Mouse (Mus musculus): ENCODE measurements around the gene Erp27. TPM values are rescaled to one million over a fixed set of nuclear protein-coding genes. Genes with fewer than 3 reads are reported as not detected.
A peak's percentile ranks its signal among the peaks of the same experiment; 100 is the strongest.

Erp27 gene
- polyA plus RNA-seq, 1 experiment = 0.25 TPM

DNA sequence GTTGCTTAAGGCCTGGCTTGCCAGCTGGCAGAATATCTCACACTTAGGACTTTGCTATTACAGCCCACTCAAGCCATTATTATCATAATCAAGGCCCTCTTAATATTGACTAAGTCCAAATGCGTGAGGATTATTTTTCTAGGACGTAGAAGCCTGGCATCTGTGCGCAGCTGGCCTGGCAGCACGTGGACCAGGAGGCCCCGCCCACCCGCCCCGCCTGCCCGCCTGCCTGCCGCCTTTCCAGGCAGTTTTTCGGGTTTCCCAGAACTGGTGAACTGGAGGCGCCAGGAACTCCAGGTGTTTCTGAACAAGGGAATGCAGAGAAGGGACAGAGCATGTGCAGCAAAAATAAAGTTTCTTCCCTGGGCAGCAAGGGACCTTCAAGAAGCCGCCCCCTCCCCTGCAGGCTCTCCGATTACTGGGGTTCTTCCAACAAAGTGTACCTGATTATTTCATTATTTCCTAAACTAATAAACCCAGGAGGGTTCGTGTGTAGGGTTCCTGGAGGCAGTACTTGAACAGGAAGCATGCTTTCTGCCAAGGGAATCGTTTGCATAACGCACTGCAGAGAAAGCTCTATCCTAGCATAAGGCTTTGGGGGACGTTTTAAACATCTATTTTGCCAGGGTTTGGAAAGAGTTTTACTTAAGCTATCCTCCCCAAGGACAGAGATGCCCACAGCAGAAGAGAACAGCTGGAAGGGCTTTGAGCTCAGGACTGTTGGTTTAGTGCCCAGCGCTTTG lies 8.4 kb downstream of the Erp27 start:
- no peak overlapping the region for H3K27ac ChIP-seq (ENCODE audit: insufficient read depth, low read length)
- no peaks in the 10 kb centered on the region; the same call in 1 of the 2 replicates for H3K4me1 ChIP-seq (ENCODE audit: control insufficient read depth, insufficient read depth, low read length)
- TF ChIP-seq POLR2A (IDR thresholded peaks at IDR 0.05; ENCODE audit: extremely low read depth, insufficient read depth, low read length) (no peak), CTCF (IDR thresholded peaks at IDR 0.05; ENCODE audit: extremely low read depth, insufficient read depth, low read length) (no peak)
- H3K4me3 ChIP-seq (ENCODE audit: insufficient read depth, low read length) = no peak overlapping the region

DNA sequence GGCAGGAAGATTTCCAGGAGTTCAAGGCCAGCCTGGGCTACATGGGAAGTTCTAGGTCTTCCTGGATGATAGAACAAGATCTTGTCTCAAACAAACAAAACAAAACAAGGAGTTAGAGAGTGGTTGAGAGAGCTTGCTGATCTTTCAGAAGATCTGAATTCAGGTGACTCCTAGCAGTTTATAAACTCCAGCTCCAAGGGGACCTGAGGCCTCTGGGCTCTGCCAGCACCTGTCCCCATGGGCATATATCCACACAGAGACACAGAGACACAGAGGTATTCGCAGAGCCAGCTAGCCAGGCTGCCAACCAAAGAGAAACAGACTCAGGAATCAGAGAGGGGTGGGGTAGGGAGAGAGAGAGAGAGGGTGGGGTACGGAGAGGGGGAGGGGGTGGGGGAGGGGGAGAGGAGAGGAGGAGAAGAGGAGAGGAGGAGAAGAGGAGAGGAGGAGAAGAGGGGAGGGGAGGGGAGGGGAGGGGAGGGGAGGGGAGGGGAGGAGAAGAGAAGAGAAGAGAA lies 9.2 kb downstream of the Erp27 start:
- Histone ChIP-seq H3K4me3 (ENCODE audit: insufficient read depth, low read length) (no peak overlapping the region), H3K27ac (ENCODE audit: insufficient read depth, low read length) (no peak overlapping the region), H3K4me1 (ENCODE audit: control insufficient read depth, insufficient read depth, low read length) (no peaks in the 10 kb centered on the region; the same call in 1 of the 2 replicates)
- TF ChIP-seq CTCF (IDR thresholded peaks at IDR 0.05; ENCODE audit: extremely low read depth, insufficient read depth, low read length) (no peak), POLR2A (IDR thresholded peaks at IDR 0.05; ENCODE audit: extremely low read depth, insufficient read depth, low read length) (no peak)

- TF ChIP-seq CTCF (IDR thresholded peaks at IDR 0.05; ENCODE audit: extremely low read depth, insufficient read depth, low read length) = no peak
Measured at GRCm38 (mm10) chr6:136910247-136910890, 11.6 kb downstream of the Erp27 start.

DNA sequence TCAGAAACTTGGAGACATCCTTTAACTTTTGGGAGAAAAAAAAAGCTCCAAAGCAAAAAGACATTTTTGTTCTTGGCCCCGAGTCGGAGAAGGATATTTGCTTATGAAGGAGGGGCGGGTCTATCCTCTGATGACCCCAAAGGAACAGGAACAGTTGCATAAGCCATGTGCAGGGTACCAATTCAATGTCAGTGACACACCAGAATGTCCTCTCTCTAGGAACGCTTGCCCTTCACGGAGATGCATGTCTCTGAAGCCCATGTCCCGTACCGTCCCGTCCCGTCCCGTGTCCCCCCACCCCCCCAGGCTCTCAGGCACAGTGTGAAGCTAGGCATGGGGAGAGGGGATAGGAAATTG lies 15.1 kb downstream of the Erp27 start:
- Histone ChIP-seq H3K27ac (ENCODE audit: insufficient read depth, low read length) (0 out of 2 replicates have a peak overlapping the region, but pooled peaks have one; percentile 12), H3K4me1 (ENCODE audit: control insufficient read depth, insufficient read depth, low read length) (peaks cover 2% of the 10 kb centered on the region), H3K4me3 (ENCODE audit: insufficient read depth, low read length) (no peak overlapping the region)
- TF ChIP-seq CTCF (IDR thresholded peaks at IDR 0.05; ENCODE audit: extremely low read depth, insufficient read depth, low read length) (no peak), POLR2A (IDR thresholded peaks at IDR 0.05; ENCODE audit: extremely low read depth, insufficient read depth, low read length) (no peak)

More at GRCm38 (mm10) chr6:136910247-136910890, 11.6 kb downstream of the Erp27 start:
- Histone ChIP-seq H3K27ac (ENCODE audit: insufficient read depth, low read length) (no peak overlapping the region), H3K4me1 (ENCODE audit: control insufficient read depth, insufficient read depth, low read length) (peaks cover 2% of the 10 kb centered on the region), H3K4me3 (ENCODE audit: insufficient read depth, low read length) (no peak overlapping the region)

DNA sequence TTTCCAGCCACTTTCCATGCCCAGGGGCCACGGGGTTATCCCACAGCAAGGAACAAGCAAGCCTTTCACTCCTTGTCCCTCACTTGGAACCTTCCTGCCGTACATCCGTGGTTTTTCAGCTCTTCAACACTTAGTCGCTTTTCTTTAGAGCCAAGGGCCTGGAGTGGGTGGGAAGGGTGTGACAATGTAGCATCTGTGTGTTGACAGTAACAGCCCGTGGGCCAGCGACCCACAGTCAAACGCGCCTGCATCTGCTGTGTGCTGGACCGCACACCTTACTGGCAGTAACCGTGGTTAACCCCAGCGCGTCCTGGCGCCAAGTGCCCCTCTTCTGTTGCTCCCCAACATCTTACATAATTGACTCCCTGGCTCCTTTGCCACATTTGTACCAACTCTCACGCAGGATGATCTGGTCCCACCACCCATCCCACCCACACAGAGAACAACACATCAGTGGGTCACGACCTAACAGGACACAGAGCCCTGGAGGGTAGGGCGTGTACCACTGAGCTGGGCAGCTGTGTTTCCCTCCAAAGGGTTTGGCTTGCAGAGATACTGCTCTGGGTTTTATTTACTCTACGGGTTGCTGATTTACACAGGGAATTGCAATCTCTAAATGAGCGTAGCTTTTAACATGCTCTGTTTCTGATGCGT lies 15.6 kb downstream of the Erp27 start:
- H3K4me1 ChIP-seq (ENCODE audit: control insufficient read depth, insufficient read depth, low read length) = peaks cover 2% of the 10 kb centered on the region
- TF ChIP-seq POLR2A (IDR thresholded peaks at IDR 0.05; ENCODE audit: extremely low read depth, insufficient read depth, low read length) (no peak), CTCF (IDR thresholded peaks at IDR 0.05; ENCODE audit: extremely low read depth, insufficient read depth, low read length) (no peak)
- H3K27ac ChIP-seq (ENCODE audit: insufficient read depth, low read length) = no peak overlapping the region
- no peak overlapping the region for H3K4me3 ChIP-seq (ENCODE audit: insufficient read depth, low read length)

DNA sequence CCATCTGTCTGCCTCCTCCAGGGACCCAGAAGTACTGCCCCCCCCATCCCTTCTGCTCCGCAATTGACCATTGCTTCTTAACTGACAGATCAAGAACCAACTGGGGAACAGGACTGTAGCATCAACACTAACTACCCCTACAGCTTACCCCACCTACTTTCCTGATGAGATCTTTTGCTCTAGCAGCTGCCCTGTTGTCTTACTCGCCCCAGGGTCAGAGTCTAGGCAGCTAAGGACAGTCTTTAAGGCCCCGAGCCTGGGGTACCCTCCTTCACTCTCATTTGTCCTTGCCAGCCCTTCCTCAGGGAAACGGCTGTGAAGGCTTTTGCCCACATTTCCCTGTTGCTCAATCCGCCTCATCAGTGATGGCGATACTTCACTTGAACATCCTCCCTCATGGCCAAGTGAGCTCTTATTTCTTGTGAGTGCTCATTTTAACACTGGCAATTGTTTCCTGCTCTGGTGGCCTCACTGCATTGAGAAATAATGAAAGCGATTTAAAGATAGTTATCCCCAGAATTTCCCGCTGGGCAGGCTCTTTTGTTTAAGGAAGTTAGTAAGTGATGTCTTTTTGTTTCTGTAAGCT lies 18.0 kb downstream of the Erp27 start:
- TF ChIP-seq POLR2A (IDR thresholded peaks at IDR 0.05; ENCODE audit: extremely low read depth, insufficient read depth, low read length) (no peak), CTCF (IDR thresholded peaks at IDR 0.05; ENCODE audit: extremely low read depth, insufficient read depth, low read length) (no peak)
- Histone ChIP-seq H3K4me3 (ENCODE audit: insufficient read depth, low read length) (no peak overlapping the region), H3K27ac (ENCODE audit: insufficient read depth, low read length) (no peak overlapping the region), H3K4me1 (ENCODE audit: control insufficient read depth, insufficient read depth, low read length) (peaks cover 2% of the 10 kb centered on the region)

DNA sequence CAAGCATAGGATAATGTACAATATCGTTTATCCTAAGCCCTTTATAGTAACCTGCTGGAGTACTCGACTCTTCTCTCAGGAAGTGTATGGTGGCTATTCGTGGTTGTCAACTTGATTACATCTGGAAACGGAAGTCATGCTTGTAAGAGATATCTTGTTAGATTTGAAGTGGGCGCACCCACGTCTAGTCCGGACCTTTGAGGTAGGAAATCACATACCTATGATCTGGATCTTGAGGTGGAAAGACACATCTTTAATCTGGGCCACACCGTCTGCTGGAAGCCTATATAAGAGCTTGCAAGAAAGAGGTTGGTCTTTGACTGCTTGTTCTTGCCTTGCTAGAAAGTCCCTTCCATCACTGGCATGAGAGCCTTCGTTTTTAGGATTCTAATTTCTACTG lies 19.5 kb downstream of the Erp27 start:
- no peak for TF ChIP-seq CTCF (IDR thresholded peaks at IDR 0.05; ENCODE audit: extremely low read depth, insufficient read depth, low read length)
- no peak for TF ChIP-seq POLR2A (IDR thresholded peaks at IDR 0.05; ENCODE audit: extremely low read depth, insufficient read depth, low read length)
- Histone ChIP-seq H3K27ac (ENCODE audit: insufficient read depth, low read length) (no peak overlapping the region), H3K4me3 (ENCODE audit: insufficient read depth, low read length) (no peak overlapping the region), H3K4me1 (ENCODE audit: control insufficient read depth, insufficient read depth, low read length) (peaks cover 2% of the 10 kb centered on the region)

GRCm38 (mm10) chr6:136901010-136901409 lies 21.0 kb downstream of the Erp27 start:
- TF ChIP-seq CTCF (IDR thresholded peaks at IDR 0.05; ENCODE audit: extremely low read depth, insufficient read depth, low read length) (no peak), POLR2A (IDR thresholded peaks at IDR 0.05; ENCODE audit: extremely low read depth, insufficient read depth, low read length) (no peak)
- H3K4me3 ChIP-seq (ENCODE audit: insufficient read depth, low read length) = no peak overlapping the region
- H3K27ac ChIP-seq (ENCODE audit: insufficient read depth, low read length) = no peak overlapping the region
- H3K4me1 ChIP-seq (ENCODE audit: control insufficient read depth, insufficient read depth, low read length) = no peaks in the 10 kb centered on the region; the same call in 1 of the 2 replicates

- Histone ChIP-seq H3K4me1 (ENCODE audit: control insufficient read depth, insufficient read depth, low read length) (no peaks in the 10 kb centered on the region), H3K4me3 (ENCODE audit: insufficient read depth, low read length) (no peak overlapping the region), H3K27ac (ENCODE audit: insufficient read depth, low read length) (no peak overlapping the region)
- TF ChIP-seq CTCF (IDR thresholded peaks at IDR 0.05; ENCODE audit: extremely low read depth, insufficient read depth, low read length) = no peak
- TF ChIP-seq POLR2A (IDR thresholded peaks at IDR 0.05; ENCODE audit: extremely low read depth, insufficient read depth, low read length) = no peak
Measured at GRCm38 (mm10) chr6:136900369-136901009, 21.5 kb downstream of the Erp27 start.

Data from cortical plate, adult 2 months (tissue).